Mouse (Mus musculus) cortical plate, adult 2 months (tissue): ENCODE data around the gene Uchl5.

Experiments used
- CTCF ChIP-seq: fragments of 200-500 bp; IDR thresholded peaks from 2 replicates; pipeline ENCODE4 v1.5.1; 2011; ENCODE audit warnings: mild to moderate bottlenecking, control low read depth, low read length; ENCODE audit not compliant: insufficient read depth; ENCODE audit errors: extremely low read depth
- POLR2A ChIP-seq: fragments of 200-500 bp; IDR thresholded peaks from 2 replicates; pipeline ENCODE4 v1.6.1; 2011; ENCODE audit warnings: mild to moderate bottlenecking, low read length, control low read depth; ENCODE audit not compliant: insufficient read depth; ENCODE audit errors: extremely low read depth

DNA sequence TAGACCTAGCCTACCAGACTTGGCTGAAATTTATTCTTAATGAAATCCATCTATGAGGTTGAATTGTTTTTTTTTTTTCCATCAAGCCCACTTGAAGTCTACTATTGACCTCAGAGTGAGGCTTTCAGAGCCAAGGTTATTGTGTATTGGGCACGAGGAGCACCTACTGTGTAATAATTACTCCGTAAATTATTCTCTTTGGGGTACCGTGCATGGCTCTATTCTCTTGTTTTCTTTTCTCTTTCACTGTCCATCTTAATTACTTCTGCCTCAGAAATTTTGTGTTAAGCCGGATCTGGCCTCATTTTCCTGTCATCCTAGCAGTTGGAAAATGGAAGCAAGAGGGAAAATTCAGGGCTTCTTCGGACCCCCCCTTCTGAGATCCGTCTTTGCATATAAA is 34.9 kb upstream of the Uchl5 start:
- no peak for TF ChIP-seq CTCF
- no peak for TF ChIP-seq POLR2A
